Mouse (Mus musculus): Measurements from ENCODE around the gene Hnrnph2.

DNA sequence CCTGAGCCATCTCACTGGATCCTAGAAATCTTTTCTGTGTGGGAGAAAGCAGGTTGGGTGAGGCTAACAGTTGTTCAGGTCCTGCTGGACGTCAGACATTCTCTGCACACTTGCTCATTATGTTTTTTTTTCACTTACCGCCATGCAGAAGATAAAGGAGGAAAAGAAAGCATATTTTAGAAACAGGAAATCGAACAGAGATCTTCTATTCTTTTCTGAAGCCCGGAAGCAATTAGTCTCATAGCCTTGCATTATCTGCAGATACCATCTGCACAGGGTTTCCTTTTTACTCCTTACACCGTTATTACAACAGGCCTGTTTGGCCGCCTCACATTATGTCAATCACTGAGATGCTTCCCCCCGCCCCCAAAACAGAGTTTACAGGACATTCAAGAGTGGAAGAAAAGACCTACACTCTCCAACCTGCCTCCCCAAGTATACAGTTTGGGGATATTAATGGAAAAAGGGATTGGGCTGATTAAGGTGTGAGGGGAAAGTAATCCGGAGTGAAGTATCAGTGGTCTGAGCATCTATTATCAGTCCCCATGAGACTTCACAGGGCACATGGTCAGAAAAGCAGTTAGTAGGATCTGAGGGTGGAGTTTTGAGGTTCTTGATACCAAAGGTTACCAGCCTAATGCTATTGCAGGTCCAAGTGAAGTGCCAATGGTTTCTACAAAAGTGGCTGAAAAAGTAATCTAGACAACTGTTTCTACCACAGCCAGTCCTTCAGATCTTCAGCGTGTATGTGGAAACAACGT is 40.2 kb downstream of the Hnrnph2 start:
- TF ChIP-seq POLR2A (IDR thresholded peaks at IDR 0.05; ENCODE audit: insufficient read length, low read depth) = no peak
- TF ChIP-seq SRF (IDR thresholded peaks at IDR 0.05; ENCODE audit: control insufficient read depth, insufficient read length, low read depth) = no peak
- TF ChIP-seq TCF12 (IDR thresholded peaks at IDR 0.05; ENCODE audit: insufficient read depth, poor library complexity, severe bottlenecking) = no peak
